Mouse (Mus musculus) adrenal gland, postnatal 4 days (tissue): ENCODE measurements at regions not wholly inside any gene's neighbourhood (a gene's known extent, or its start where the extent isn't known, plus 50 kb on each side); places are given as distances from the start of the nearest gene placed in this dataset.

ENCODE experiments used
- DNase-seq, 2 experiments: peaks; one replicate each; pipeline ENCODE4 v3.0.0; 2021 to 2022; ENCODE audit warnings: low spot score in 2 of 2, mixed read lengths in 2 of 2

GRCm38 (mm10) chr9:122566060-122566459 lies 181.1 kb upstream of the Topaz1 start:
- no peak for DNase-seq

GRCm38 (mm10) chr9:122568691-122569441 lies 178.3 kb upstream of the Topaz1 start:
- DNase-seq, result no peak

GRCm38 (mm10) chr9:122569511-122570455 lies 177.4 kb upstream of the Topaz1 start:
- no peak for DNase-seq

GRCm38 (mm10) chr9:122571001-122571400 lies 176.1 kb upstream of the Topaz1 start:
- no peak for DNase-seq

- no peak for DNase-seq
These were observed 175.6 kb upstream of the Topaz1 start for GRCm38 (mm10) chr9:122571402-122572059.

- peak in 1 of 2 experiments; percentile 15 for DNase-seq
These were observed 174.9 kb upstream of the Topaz1 start for GRCm38 (mm10) chr9:122572060-122572835.

- DNase-seq, result no peak
These were observed 174.3 kb upstream of the Topaz1 start for GRCm38 (mm10) chr9:122572836-122573267.

- no peak for DNase-seq
These were observed 161.9 kb upstream of the Topaz1 start for GRCm38 (mm10) chr9:122585228-122585627.

- no peak for DNase-seq
These were observed 160.7 kb upstream of the Topaz1 start for GRCm38 (mm10) chr9:122586421-122586820.

GRCm38 (mm10) chr9:122586986-122587385 lies 160.2 kb upstream of the Topaz1 start:
- DNase-seq, result no peak

GRCm38 (mm10) chr9:122588246-122588645 lies 158.9 kb upstream of the Topaz1 start:
- DNase-seq, result no peak

GRCm38 (mm10) chr9:122592820-122593615 lies 154.1 kb upstream of the Topaz1 start:
- no peak for DNase-seq

GRCm38 (mm10) chr9:122595120-122595943 lies 151.8 kb upstream of the Topaz1 start:
- DNase-seq, result no peak

GRCm38 (mm10) chr9:122603106-122603505 lies 144.0 kb upstream of the Topaz1 start:
- DNase-seq, result no peak

GRCm38 (mm10) chr9:122609616-122610015 lies 137.5 kb upstream of the Topaz1 start:
- DNase-seq, result no peak

GRCm38 (mm10) chr9:122610918-122611317 lies 136.2 kb upstream of the Topaz1 start:
- DNase-seq, result no peak

GRCm38 (mm10) chr9:122614579-122615252 lies 132.4 kb upstream of the Topaz1 start:
- DNase-seq, result no peak

GRCm38 (mm10) chr9:122615351-122615750 lies 131.8 kb upstream of the Topaz1 start:
- peak; percentile 7 to 8 for DNase-seq
